Mouse (Mus musculus): ENCODE results near the gene R3hdml.

DNA sequence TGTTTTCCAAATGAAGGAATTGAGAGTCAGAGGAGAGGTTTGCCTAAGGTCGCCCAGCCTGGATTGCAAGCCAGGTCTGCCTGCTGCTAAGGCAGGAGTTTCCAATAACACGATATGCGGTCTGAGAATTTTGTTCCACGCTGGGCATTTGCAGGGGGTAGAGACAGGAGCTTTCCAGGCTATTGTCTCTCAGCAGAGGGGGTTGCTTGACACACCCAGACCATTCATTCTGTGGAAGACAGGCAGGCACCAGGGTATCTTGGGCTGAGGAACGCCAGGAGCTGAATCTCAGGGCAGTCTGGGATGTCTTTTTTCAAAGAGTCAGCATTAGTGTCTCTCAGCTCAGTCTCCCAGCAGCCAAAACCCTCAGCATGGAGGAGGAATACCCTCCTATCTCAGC lies 913 bp downstream of the R3hdml start:
- no peak for TF ChIP-seq TCF12 (IDR thresholded peaks at IDR 0.05; ENCODE audit: insufficient read depth, poor library complexity, severe bottlenecking)
- no peak for TF ChIP-seq POLR2A (IDR thresholded peaks at IDR 0.05; ENCODE audit: insufficient read length, low read depth)
- TF ChIP-seq USF1 (IDR thresholded peaks at IDR 0.05; ENCODE audit: low read depth), result no peak
- TF ChIP-seq MYOG (IDR thresholded peaks at IDR 0.05; ENCODE audit: control insufficient read depth in 1 of 3, insufficient read depth in 1 of 3, insufficient read length in 2 of 3, low read depth in 2 of 3), result no peak
- TF ChIP-seq MAX (IDR thresholded peaks at IDR 0.05; ENCODE audit: low read depth), result no peak
- TF ChIP-seq MYOD1 (IDR thresholded peaks at IDR 0.05; ENCODE audit: control insufficient read depth in 1 of 3, insufficient read length in 2 of 3, low read depth in 2 of 3), result no peak
- no peak for TF ChIP-seq CEBPB (IDR thresholded peaks at IDR 0.05; ENCODE audit: insufficient read depth, poor library complexity, severe bottlenecking)
- no peak for TF ChIP-seq E2F4 (IDR thresholded peaks at IDR 0.05; ENCODE audit: insufficient read depth)
- no peak for TF ChIP-seq TCF3 (IDR thresholded peaks at IDR 0.05; ENCODE audit: insufficient read length, low read depth)
- TF ChIP-seq SRF (IDR thresholded peaks at IDR 0.05; ENCODE audit: control insufficient read depth, insufficient read length, low read depth), result no peak

All from myocyte (in vitro differentiated cells).